Mouse (Mus musculus) liver, embryonic 12.5 days (tissue): ENCODE data around the gene Coq6. TPM values are rescaled to one million over a fixed set of nuclear protein-coding genes. Genes with fewer than 3 reads are reported as not detected.
A peak's percentile ranks its signal among the peaks of the same experiment; 100 is the strongest.

Experiments used
- ATAC-seq: fragments of 200-750 bp; cut with Nextera tagmentation; 2 replicates; pipeline ENCODE4 v1.8.0; 2017; ENCODE audit warnings: moderate number of reproducible peaks, mild to moderate bottlenecking, moderate library complexity
- H3K27ac ChIP-seq: fragments of 300-500 bp; sonication (generic); 2 replicates; pipeline ENCODE4 v1.5.1; 2016; ENCODE audit warnings: mild to moderate bottlenecking
- H3K27me3 ChIP-seq: fragments of 300-500 bp; sonication (generic); replicated peaks from 2 replicates; pipeline ENCODE4 v1.6.1; 2016; ENCODE audit warnings: mild to moderate bottlenecking, moderate library complexity
- H3K36me3 ChIP-seq: fragments of 300-500 bp; sonication (generic); 2 replicates; pipeline ENCODE4 v1.6.1; 2016; ENCODE audit warnings: mild to moderate bottlenecking, moderate library complexity
- H3K4me1 ChIP-seq: fragments of 300-500 bp; sonication (generic); 2 replicates; pipeline ENCODE4 v1.6.1; 2016
- H3K4me2 ChIP-seq: fragments of 300-500 bp; sonication (generic); 2 replicates; pipeline ENCODE4 v1.6.1; 2016; ENCODE audit warnings: mild to moderate bottlenecking, moderate library complexity
- H3K4me3 ChIP-seq: fragments of 300-500 bp; sonication (generic); 2 replicates; pipeline ENCODE4 v1.5.1; 2016; ENCODE audit warnings: mild to moderate bottlenecking, moderate library complexity
- H3K9ac ChIP-seq: fragments of 300-500 bp; sonication (generic); 2 replicates; pipeline ENCODE4 v1.6.1; 2016; ENCODE audit warnings: mild to moderate bottlenecking, moderate library complexity
- H3K9me3 ChIP-seq: fragments of 300-500 bp; sonication (generic); replicated peaks from 2 replicates; pipeline ENCODE4 v1.6.1; 2016; ENCODE audit warnings: mild to moderate bottlenecking, moderate library complexity
- WGBS: fragments of 180-500 bp; shearing (Covaris S2); methylation state at CpG from one replicate; pipeline ENCODE4 v1.1.7; 2016; ENCODE audit not compliant: insufficient replicate concordance; 5-methylcytosine and 5-hydroxymethylcytosine counted together
- polyA plus RNA-seq: library from polyadenylated mRNA; unstranded; fragments of >200 nt; fragmentation: Nextera tagmentation; extraction: Ambion mirVana; gene quantifications from 2 replicates; pipeline ENCODE4 v1.2.1, GENCODE M21; 2016

The Coq6 gene
- polyA plus RNA-seq, 1 experiment from 2014 or later: 34.1 TPM

DNA sequence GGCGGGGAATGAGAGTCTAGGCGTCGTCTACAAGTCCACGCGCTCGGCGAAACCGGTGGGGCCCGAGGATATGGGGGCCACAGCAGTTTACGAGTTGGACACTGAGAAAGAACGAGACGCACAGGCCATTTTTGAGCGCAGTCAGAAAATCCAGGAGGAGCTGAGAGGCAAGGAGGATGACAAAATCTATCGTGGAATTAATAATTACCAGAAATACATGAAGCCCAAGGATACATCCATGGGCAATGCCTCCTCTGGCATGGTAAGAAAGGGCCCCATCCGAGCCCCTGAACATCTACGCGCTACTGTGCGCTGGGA lies 56.1 kb downstream of the Coq6 start:
- H3K9ac ChIP-seq: peak overlapping the region; percentile 74
- no peaks in the 10 kb centered on the region for H3K9me3 ChIP-seq

More for the DNA sequence above, 56.1 kb downstream of the Coq6 start:
- Histone ChIP-seq H3K4me1 (peaks cover 9% of the 10 kb centered on the region), H3K36me3 (no peaks in the 10 kb centered on the region; the same call in 1 of the 2 replicates), H3K4me3 (peak overlapping the region; percentile 64), H3K27ac (peak overlapping the region; percentile 81), H3K4me2 (peak overlapping the region; percentile 84), H3K27me3 (no peaks in the 10 kb centered on the region)
- WGBS: 31% methylated on average over 18 of the region's 18 CpGs
- ATAC-seq: no peak

Other genes with a start within 250 kb of the Coq6 start
- gene Dnal1, start 247.3 kb upstream of the Coq6 start, polyA plus RNA-seq: 0.73 and 1.1 TPM in 2 replicates
- gene Pnma1, start 213.2 kb upstream of the Coq6 start, polyA plus RNA-seq: 0.08 and 0.20 TPM in 2 replicates
- 6.9 and 8.0 TPM in 2 replicates for gene Elmsan1, start 142.8 kb upstream of the Coq6 start, polyA plus RNA-seq
- gene Ptgr2, start 76.4 kb upstream of the Coq6 start, polyA plus RNA-seq: 34.9 and 35.0 TPM in 2 replicates
- gene Zfp410, start 44.8 kb upstream of the Coq6 start, polyA plus RNA-seq: 51.0 and 51.9 TPM in 2 replicates
- gene Fam161b, start 176 bp downstream of the Coq6 start, polyA plus RNA-seq: 2.3 and 2.4 TPM in 2 replicates
- gene Entpd5, start 47.4 kb downstream of the Coq6 start, polyA plus RNA-seq: 11.5 and 12.0 TPM in 2 replicates
- 0.51 and 0.78 TPM in 2 replicates for gene Bbof1, start 47.4 kb downstream of the Coq6 start, polyA plus RNA-seq
- 17.7 and 18.2 TPM in 2 replicates for gene Rnf113a2, start 55.5 kb downstream of the Coq6 start, polyA plus RNA-seq
- 17.4 and 17.9 TPM in 2 replicates for gene Aldh6a1, start 89.3 kb downstream of the Coq6 start, polyA plus RNA-seq
- gene Lin52, start 89.8 kb downstream of the Coq6 start, polyA plus RNA-seq: 15.3 and 15.5 TPM in 2 replicates
- not detected in 2 replicates for gene Vsx2, start 208.1 kb downstream of the Coq6 start, polyA plus RNA-seq